Mouse (Mus musculus) G1E (cell line): ENCODE measurements at regions not wholly inside any gene's neighbourhood (a gene's known extent, or its start where the extent isn't known, plus 50 kb on each side); places are given as distances from the start of the nearest gene placed in this dataset.

ENCODE experiments used
- CTCF ChIP-seq: IDR thresholded peaks from 2 replicates; pipeline ENCODE4 v1.5.1; 2012; ENCODE audit warnings: low read depth, low read length, inconsistent platforms, mixed read lengths
- TAL1 ChIP-seq: conservative IDR thresholded peaks from 2 replicates; pipeline ENCODE4 v1.6.1; 2012; ENCODE audit warnings: low read depth, low read length, inconsistent platforms, mixed read lengths

DNA sequence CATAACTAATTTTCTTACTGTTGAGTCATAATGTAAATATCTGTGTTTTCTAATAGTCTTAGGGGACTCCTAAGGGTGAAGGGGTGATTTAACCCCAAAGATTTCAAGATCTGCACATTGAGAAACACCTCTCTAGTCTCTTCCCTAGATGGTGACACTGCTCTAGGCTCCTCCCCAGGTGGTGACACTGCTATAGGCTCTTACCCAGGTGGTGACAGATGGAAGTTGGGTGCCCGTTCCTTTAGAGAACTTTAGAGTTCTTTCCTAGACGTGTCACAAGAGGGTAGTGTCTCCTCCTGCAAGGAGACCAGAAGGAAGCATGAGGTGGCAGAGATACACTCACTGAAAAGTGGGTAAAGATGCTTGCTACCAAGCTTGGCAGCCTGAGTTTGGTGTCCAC lies 302.2 kb downstream of the Zfp706 start:
- TF ChIP-seq CTCF (no peak), TAL1 (no peak)
